Mouse (Mus musculus): Measurements from ENCODE around the gene Crybb1. TPM values are rescaled to one million over a fixed set of nuclear protein-coding genes. Genes with fewer than 3 reads are reported as not detected.

The Crybb1 gene
- polyA plus RNA-seq, 1 experiment = 1.9 TPM

DNA sequence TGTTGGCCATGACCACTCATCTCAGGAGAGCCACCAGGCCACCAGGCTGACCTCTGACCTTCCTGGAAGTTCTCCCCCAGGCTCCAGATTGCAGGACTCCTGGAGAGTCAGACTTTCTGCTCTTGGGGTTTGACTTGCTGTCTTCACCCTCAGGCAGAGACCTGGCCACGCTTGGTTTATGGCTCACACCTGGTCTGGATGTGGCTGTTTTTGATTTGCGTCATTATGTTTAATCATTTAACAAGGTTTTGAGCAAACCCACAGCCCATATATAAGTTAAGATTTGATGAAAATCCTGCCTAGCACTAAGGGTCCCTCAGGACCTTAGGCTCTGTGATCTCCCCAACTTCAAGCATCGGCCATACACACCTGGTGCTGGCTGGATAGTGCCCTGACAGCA, 2.3 kb downstream of the Crybb1 start:
- TF ChIP-seq POLR2A (IDR thresholded peaks at IDR 0.05; ENCODE audit: borderline replicate concordance, insufficient read depth, low read length) (no peak), CTCF (IDR thresholded peaks at IDR 0.05; ENCODE audit: borderline replicate concordance, insufficient read depth, low read depth, low read length) (no peak)
- Histone ChIP-seq H3K4me1 (ENCODE audit: control insufficient read depth, insufficient read depth, low read length) (peaks cover 29% of the 10 kb centered on the region), H3K27ac (ENCODE audit: insufficient read depth, low read length) (no peak overlapping the region), H3K27me3 (ENCODE audit: control insufficient read depth, insufficient read depth, low read length) (no peaks in the 10 kb centered on the region), H3K4me3 (replicated peaks; ENCODE audit: insufficient read depth, low read depth, low read length) (no peak overlapping the region)
- DNase-seq = no peak
- WGBS = 97% methylated on average over 3 of the region's 3 CpGs

- H3K27ac ChIP-seq (ENCODE audit: insufficient read depth, low read length) = no peak overlapping the region
- no peak for DNase-seq
- no peak overlapping the region for H3K4me3 ChIP-seq (replicated peaks; ENCODE audit: insufficient read depth, low read depth, low read length)
- TF ChIP-seq POLR2A (IDR thresholded peaks at IDR 0.05; ENCODE audit: borderline replicate concordance, insufficient read depth, low read length) = no peak
- TF ChIP-seq CTCF (IDR thresholded peaks at IDR 0.05; ENCODE audit: borderline replicate concordance, insufficient read depth, low read depth, low read length) = no peak
- WGBS = 87% methylated on average over 16 of the region's 16 CpGs
- H3K27me3 ChIP-seq (ENCODE audit: control insufficient read depth, insufficient read depth, low read length) = no peaks in the 10 kb centered on the region
- peaks cover 18% of the 10 kb centered on the region for H3K4me1 ChIP-seq (ENCODE audit: control insufficient read depth, insufficient read depth, low read length)
Measured at GRCm38 (mm10) chr5:112259862-112260650, 4.4 kb downstream of the Crybb1 start.

DNA sequence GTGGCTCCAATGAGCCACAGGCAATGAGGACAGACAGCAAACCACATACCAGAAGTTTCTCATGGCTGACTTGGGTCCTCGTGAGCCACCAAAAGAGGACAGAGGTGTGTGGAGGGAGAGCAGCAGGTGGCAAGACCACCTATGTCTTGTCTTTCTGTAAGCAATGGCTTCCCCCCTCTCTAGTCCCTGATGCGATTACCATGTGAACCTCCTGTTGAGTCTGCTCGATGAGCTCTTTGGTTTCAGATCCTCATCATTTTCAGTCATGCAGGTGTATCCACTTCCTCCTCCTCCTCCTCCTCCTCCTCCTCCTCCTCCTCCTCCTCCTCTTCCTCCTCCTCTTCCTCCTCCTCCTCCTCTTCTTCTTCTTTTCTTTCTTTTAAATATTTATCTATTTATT, 5.2 kb downstream of the Crybb1 start:
- no peak overlapping the region for H3K27ac ChIP-seq (ENCODE audit: insufficient read depth, low read length)
- H3K27me3 ChIP-seq (ENCODE audit: control insufficient read depth, insufficient read depth, low read length) = no peaks in the 10 kb centered on the region
- no peak for TF ChIP-seq CTCF (IDR thresholded peaks at IDR 0.05; ENCODE audit: borderline replicate concordance, insufficient read depth, low read depth, low read length)
- TF ChIP-seq POLR2A (IDR thresholded peaks at IDR 0.05; ENCODE audit: borderline replicate concordance, insufficient read depth, low read length) = no peak
- 72% methylated on average over 3 of the region's 3 CpGs for WGBS
- H3K4me1 ChIP-seq (ENCODE audit: control insufficient read depth, insufficient read depth, low read length) = peaks cover 11% of the 10 kb centered on the region
- no peak overlapping the region for H3K4me3 ChIP-seq (replicated peaks; ENCODE audit: insufficient read depth, low read depth, low read length)
- DNase-seq = no peak

DNA sequence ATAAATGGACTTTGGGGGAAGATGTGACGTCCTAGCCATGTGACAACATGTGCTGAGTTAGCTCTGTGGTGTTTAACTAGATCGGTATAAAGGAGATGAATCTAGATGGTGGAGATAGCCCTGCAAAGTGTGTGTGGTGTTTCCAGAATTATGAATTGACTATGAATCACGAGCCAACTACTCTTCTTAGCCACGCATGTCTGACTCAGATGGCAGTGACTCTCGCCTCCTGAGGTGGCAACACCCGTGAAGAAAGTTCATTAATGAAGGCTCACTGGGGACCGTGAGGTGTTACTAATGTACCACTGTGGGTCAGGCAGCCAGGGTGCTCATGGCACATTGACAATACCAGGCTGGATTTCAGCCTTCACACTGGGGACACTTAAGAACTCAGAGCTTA, 8.5 kb downstream of the Crybb1 start:
- TF ChIP-seq POLR2A (IDR thresholded peaks at IDR 0.05; ENCODE audit: borderline replicate concordance, insufficient read depth, low read length) (no peak), CTCF (IDR thresholded peaks at IDR 0.05; ENCODE audit: borderline replicate concordance, insufficient read depth, low read depth, low read length) (no peak)
- H3K4me3 ChIP-seq (replicated peaks; ENCODE audit: insufficient read depth, low read depth, low read length) = no peak overlapping the region
- no peak for DNase-seq
- no peak overlapping the region for H3K27ac ChIP-seq (ENCODE audit: insufficient read depth, low read length)
- 61% methylated on average over 7 of the region's 7 CpGs for WGBS
- H3K4me1 ChIP-seq (ENCODE audit: control insufficient read depth, insufficient read depth, low read length) = no peaks in the 10 kb centered on the region
- H3K27me3 ChIP-seq (ENCODE audit: control insufficient read depth, insufficient read depth, low read length) = no peaks in the 10 kb centered on the region

GRCm38 (mm10) chr5:112265110-112265509, 9.5 kb downstream of the Crybb1 start:
- DNase-seq = no peak
- no peak overlapping the region for H3K27ac ChIP-seq (ENCODE audit: insufficient read depth, low read length)
- 85% methylated on average over 5 of the region's 5 CpGs for WGBS
- H3K27me3 ChIP-seq (ENCODE audit: control insufficient read depth, insufficient read depth, low read length) = no peaks in the 10 kb centered on the region
- H3K4me3 ChIP-seq (replicated peaks; ENCODE audit: insufficient read depth, low read depth, low read length) = no peak overlapping the region
- TF ChIP-seq POLR2A (IDR thresholded peaks at IDR 0.05; ENCODE audit: borderline replicate concordance, insufficient read depth, low read length) (no peak), CTCF (IDR thresholded peaks at IDR 0.05; ENCODE audit: borderline replicate concordance, insufficient read depth, low read depth, low read length) (no peak)
- H3K4me1 ChIP-seq (ENCODE audit: control insufficient read depth, insufficient read depth, low read length) = no peaks in the 10 kb centered on the region

- H3K4me3 ChIP-seq (replicated peaks; ENCODE audit: insufficient read depth, low read depth, low read length) = no peak overlapping the region
- DNase-seq = no peak
- H3K27me3 ChIP-seq (ENCODE audit: control insufficient read depth, insufficient read depth, low read length) = no peaks in the 10 kb centered on the region
- no peaks in the 10 kb centered on the region for H3K4me1 ChIP-seq (ENCODE audit: control insufficient read depth, insufficient read depth, low read length)
- H3K27ac ChIP-seq (ENCODE audit: insufficient read depth, low read length) = no peak overlapping the region
- TF ChIP-seq CTCF (IDR thresholded peaks at IDR 0.05; ENCODE audit: borderline replicate concordance, insufficient read depth, low read depth, low read length) (no peak), POLR2A (IDR thresholded peaks at IDR 0.05; ENCODE audit: borderline replicate concordance, insufficient read depth, low read length) (no peak)
- WGBS = 38% methylated on average over 10 of the region's 10 CpGs
Measured at GRCm38 (mm10) chr5:112265515-112265914, 9.9 kb downstream of the Crybb1 start.

GRCm38 (mm10) chr5:112266011-112266777, 10.6 kb downstream of the Crybb1 start:
- no peak overlapping the region for H3K4me3 ChIP-seq (replicated peaks; ENCODE audit: insufficient read depth, low read depth, low read length)
- no peak for TF ChIP-seq CTCF (IDR thresholded peaks at IDR 0.05; ENCODE audit: borderline replicate concordance, insufficient read depth, low read depth, low read length)
- no peak overlapping the region for H3K27ac ChIP-seq (ENCODE audit: insufficient read depth, low read length)
- no peaks in the 10 kb centered on the region for H3K27me3 ChIP-seq (ENCODE audit: control insufficient read depth, insufficient read depth, low read length)
- no peak for DNase-seq
- 72% methylated on average over 9 of the region's 9 CpGs for WGBS
- peaks cover 6% of the 10 kb centered on the region for H3K4me1 ChIP-seq (ENCODE audit: control insufficient read depth, insufficient read depth, low read length)
